8 mouse cellular contexts compared by ENCODE assay signal in genomic region chr6:115853985-115854384, GRCm38 (mm10). TPM values are rescaled to one million over a fixed set of nuclear protein-coding genes. Genes with fewer than 3 reads are reported as not detected.
DNase-seq lines count a peak whose midpoint lies in the region; ATAC-seq and TF ChIP-seq lines count a peak whose summit lies in the region.

No protein-coding gene starts in this region.

- H3K36me3 ChIP-seq in heart, adult 2 months (ENCODE audit: control insufficient read depth, insufficient read depth, low read length) = no peaks in the 10 kb centered on the region
- peaks cover 10% of the 10 kb centered on the region for H3K36me3 ChIP-seq in ES-Bruce4 (ENCODE audit: control insufficient read depth, insufficient read depth, low read length, poor library complexity, severe bottlenecking)
- H3K36me3 ChIP-seq in forebrain, postnatal 0 days (ENCODE audit: insufficient read depth) = peaks cover 6% of the 10 kb centered on the region; the same call in 1 of the 2 replicates
- H3K36me3 ChIP-seq in midbrain, embryonic 10.5 days = peaks cover 17% of the 10 kb centered on the region

- no peak for TF ChIP-seq EP300 in heart, adult 2 months (IDR thresholded peaks at IDR 0.05; ENCODE audit: insufficient read depth, low read depth, low read length)
- TF ChIP-seq EP300 in ES-Bruce4 (IDR thresholded peaks at IDR 0.05; ENCODE audit: insufficient read depth, low read depth, low read length) = no peak

- H3K27ac ChIP-seq in heart, adult 2 months = peak overlapping the region; percentile 75
- H3K27ac ChIP-seq in ES-Bruce4 (ENCODE audit: insufficient read depth, low read length) = peak overlapping the region; percentile 23
- peak overlapping the region; percentile 89 for H3K27ac ChIP-seq in forebrain, postnatal 0 days (ENCODE audit: low read depth, low read length)
- peak overlapping the region; percentile 88 for H3K27ac ChIP-seq in midbrain, embryonic 10.5 days (replicated peaks)

- intact Hi-C loops in heart, adult 2 months (cut with DNase I) = no loop called here

- H3K79me2 ChIP-seq in heart, adult 2 months (replicated peaks; ENCODE audit: control insufficient read depth, insufficient read depth, low read length) = no peaks in the 10 kb centered on the region

- peak overlapping the region; percentile 53 for H3K4me2 ChIP-seq in forebrain, postnatal 0 days (ENCODE audit: low read depth)

- H3K9me3 ChIP-seq in ES-Bruce4 (replicated peaks; ENCODE audit: control insufficient read depth, insufficient read depth, low read length, poor library complexity, severe bottlenecking) = no peaks in the 10 kb centered on the region
- no peaks in the 10 kb centered on the region for H3K9me3 ChIP-seq in forebrain, postnatal 0 days (ENCODE audit: low read length)
- no peaks in the 10 kb centered on the region for H3K9me3 ChIP-seq in midbrain, embryonic 10.5 days (replicated peaks)

- WGBS in heart, adult 2 months = 53% methylated on average over 7 of the region's 7 CpGs
- WGBS in forebrain, postnatal 0 days = 34% methylated on average over 7 of the region's 7 CpGs
- 45% methylated on average over 7 of the region's 7 CpGs for WGBS in midbrain, embryonic 10.5 days

- peaks cover 5% of the 10 kb centered on the region for H3K4me1 ChIP-seq in heart, adult 2 months (ENCODE audit: control insufficient read depth, insufficient read depth, low read length)
- no peaks in the 10 kb centered on the region for H3K4me1 ChIP-seq in ES-Bruce4 (ENCODE audit: control insufficient read depth, insufficient read depth, low read length)
- H3K4me1 ChIP-seq in forebrain, postnatal 0 days (ENCODE audit: insufficient read depth) = peaks cover 10% of the 10 kb centered on the region; the same call in 1 of the 2 replicates
- peaks cover 23% of the 10 kb centered on the region for H3K4me1 ChIP-seq in midbrain, embryonic 10.5 days

- no peaks in the 10 kb centered on the region for H3K27me3 ChIP-seq in heart, adult 2 months (ENCODE audit: control insufficient read depth, insufficient read depth, low read length)
- no peaks in the 10 kb centered on the region for H3K27me3 ChIP-seq in ES-Bruce4 (ENCODE audit: control insufficient read depth, insufficient read depth, low read length, poor library complexity, severe bottlenecking)
- H3K27me3 ChIP-seq in forebrain, postnatal 0 days (ENCODE audit: insufficient read depth, low read length) = no peaks in the 10 kb centered on the region
- no peaks in the 10 kb centered on the region for H3K27me3 ChIP-seq in midbrain, embryonic 10.5 days (ENCODE audit: low read depth, poor library complexity, severe bottlenecking)

- no peak overlapping the region for H3K9ac ChIP-seq in heart, adult 2 months (ENCODE audit: low read depth, low read length)
- peak overlapping the region; percentile 10; the same call in 1 of the 2 replicates for H3K9ac ChIP-seq in ES-Bruce4 (ENCODE audit: low read depth, poor library complexity, severe bottlenecking)
- H3K9ac ChIP-seq in forebrain, postnatal 0 days = peak overlapping the region; percentile 57

- ATAC-seq in forebrain, postnatal 0 days = no peak

- TF ChIP-seq CTCF in heart, adult 2 months (IDR thresholded peaks at IDR 0.05) = no peak
- no peak for TF ChIP-seq CTCF in ES-Bruce4 (IDR thresholded peaks at IDR 0.05; ENCODE audit: low read depth, low read length)
- no peak for TF ChIP-seq CTCF in forebrain, postnatal 0 days (IDR thresholded peaks at IDR 0.05; ENCODE audit: low read depth)

- no peak for TF ChIP-seq POLR2A in heart, adult 2 months (IDR thresholded peaks at IDR 0.05; ENCODE audit: insufficient read depth, low read depth, low read length)
- no peak for TF ChIP-seq POLR2A in ES-Bruce4 (IDR thresholded peaks at IDR 0.05; ENCODE audit: insufficient read depth, low read length)

- no peak for DNase-seq in heart, adult 2 months
- no peak for DNase-seq in heart, postnatal 4 days
- DNase-seq in forebrain, postnatal 0 days = no peak
- DNase-seq in midbrain, embryonic 10.5 days (ENCODE audit: low spot score) = no peak
- DNase-seq in adrenal gland, adult 18-20 months (ENCODE audit: low spot score in 2 of 2) = no peak
- no peak for DNase-seq in Muller cell, postnatal 12 days (ENCODE audit: inconsistent ontology term)
- DNase-seq in frontal cortex, postnatal 10 days (ENCODE audit: low spot score in 2 of 2) = no peak

- peak overlapping the region; percentile 75 for H3K4me3 ChIP-seq in heart, adult 2 months
- H3K4me3 ChIP-seq in ES-Bruce4 (ENCODE audit: low read depth, low read length) = peak overlapping the region; percentile 22
- peak overlapping the region; percentile 62 for H3K4me3 ChIP-seq in forebrain, postnatal 0 days (ENCODE audit: low read depth, low read length)
- H3K4me3 ChIP-seq in midbrain, embryonic 10.5 days = peak overlapping the region; percentile 66

RNA-seq across cellular contexts. Expression of gene Ift122, which starts 0.7 kb away (rescaled TPM):
- 1 to 10 TPM; 6.6 to 7.3 TPM for total RNA-seq in heart, adult 2 months (2021)
- 12.8 and 15.2 TPM in 2 replicates for polyA plus RNA-seq in heart, adult 2 months (2012; rRNA removed)
- 10 to 100 TPM; 16.3 to 17.6 TPM for total RNA-seq in heart, postnatal 4 days (2021)
- polyA plus RNA-seq in ES-Bruce4 (2011; ENCODE audit: insufficient read depth, insufficient read length, low read depth, missing spikeins) = 13.5 and 17.1 TPM in 2 replicates
- 27.1 and 32.6 TPM in 2 replicates for total RNA-seq in forebrain, postnatal 0 days (2014; rRNA removed)
- 17.6 and 25.6 TPM in 2 replicates for polyA plus RNA-seq in forebrain, postnatal 0 days (2015; fragmentation: Nextera tagmentation; extraction: Ambion mirVana)
- polyA plus RNA-seq in midbrain, embryonic 10.5 days (2016; fragmentation: Nextera tagmentation; extraction: Ambion mirVana) = 26.8 and 29.6 TPM in 2 replicates
- 10 to 100 TPM; 14.7 to 15.1 TPM for total RNA-seq in adrenal gland, adult 18-20 months (2021)

RNA-seq across cellular contexts. Expression of gene Mbd4, which starts 0.8 kb away (rescaled TPM):
- total RNA-seq in heart, adult 2 months (2021) = 1 to 10 TPM in 1 of 2 experiments, under 1 TPM in 1; 0.93 to 1.5 TPM
- polyA plus RNA-seq in heart, adult 2 months (2012; rRNA removed) = 1.2 and 1.5 TPM in 2 replicates
- 1 to 10 TPM; 3.4 to 3.8 TPM for total RNA-seq in heart, postnatal 4 days (2021)
- 24.7 and 28.0 TPM in 2 replicates for polyA plus RNA-seq in ES-Bruce4 (2011; ENCODE audit: insufficient read depth, insufficient read length, low read depth, missing spikeins)
- total RNA-seq in forebrain, postnatal 0 days (2014; rRNA removed) = 6.6 and 6.7 TPM in 2 replicates
- polyA plus RNA-seq in forebrain, postnatal 0 days (2015; fragmentation: Nextera tagmentation; extraction: Ambion mirVana) = 4.3 and 6.8 TPM in 2 replicates
- polyA plus RNA-seq in midbrain, embryonic 10.5 days (2016; fragmentation: Nextera tagmentation; extraction: Ambion mirVana) = 29.6 and 32.3 TPM in 2 replicates
- total RNA-seq in adrenal gland, adult 18-20 months (2021) = 1 to 10 TPM; 1.6 to 2.0 TPM

RNA-seq across cellular contexts. Expression of gene Efcab12, which starts 15.8 kb away (rescaled TPM):
- total RNA-seq in heart, adult 2 months (2021) = under 1 TPM; 0.16 to 0.26 TPM
- polyA plus RNA-seq in heart, adult 2 months (2012; rRNA removed) = 0.06 and 0.14 TPM in 2 replicates
- under 1 TPM; 0.88 to 0.90 TPM for total RNA-seq in heart, postnatal 4 days (2021)
- 0.88 and 1.1 TPM in 2 replicates for polyA plus RNA-seq in ES-Bruce4 (2011; ENCODE audit: insufficient read depth, insufficient read length, low read depth, missing spikeins)
- total RNA-seq in forebrain, postnatal 0 days (2014; rRNA removed) = 2.4 and 4.4 TPM in 2 replicates
- 1.4 and 1.7 TPM in 2 replicates for polyA plus RNA-seq in forebrain, postnatal 0 days (2015; fragmentation: Nextera tagmentation; extraction: Ambion mirVana)
- polyA plus RNA-seq in midbrain, embryonic 10.5 days (2016; fragmentation: Nextera tagmentation; extraction: Ambion mirVana) = 1.7 and 2.2 TPM in 2 replicates
- under 1 TPM; 0.58 to 0.80 TPM for total RNA-seq in adrenal gland, adult 18-20 months (2021)

RNA-seq across cellular contexts. Expression of gene Rpl32, which starts 45.4 kb away (rescaled TPM):
- total RNA-seq in heart, adult 2 months (2021) = 100 to 1,000 TPM; 579 to 679 TPM
- 328 and 413 TPM in 2 replicates for polyA plus RNA-seq in heart, adult 2 months (2012; rRNA removed)
- 1,000 to 10,000 TPM; 1,006 to 1,007 TPM for total RNA-seq in heart, postnatal 4 days (2021)
- 3,790 and 3,890 TPM in 2 replicates for polyA plus RNA-seq in ES-Bruce4 (2011; ENCODE audit: insufficient read depth, insufficient read length, low read depth, missing spikeins)
- total RNA-seq in forebrain, postnatal 0 days (2014; rRNA removed) = 1,524 and 2,855 TPM in 2 replicates
- polyA plus RNA-seq in forebrain, postnatal 0 days (2015; fragmentation: Nextera tagmentation; extraction: Ambion mirVana) = 1,212 and 1,517 TPM in 2 replicates
- polyA plus RNA-seq in midbrain, embryonic 10.5 days (2016; fragmentation: Nextera tagmentation; extraction: Ambion mirVana) = 1,558 and 1,869 TPM in 2 replicates
- 1,000 to 10,000 TPM; 1,000 to 1,116 TPM for total RNA-seq in adrenal gland, adult 18-20 months (2021)

Comparison
In these comparisons a context has a peak if more than half of its experiments do, and no peak if none do; other contexts are left out.
1. H3K27ac ChIP-seq: peak in every context shown above with its lines; median percentile 89 in forebrain, postnatal 0 days; 88 in midbrain, embryonic 10.5 days; 75 in heart, adult 2 months; 23 in ES-Bruce4.
2. H3K4me3 ChIP-seq: peak in every context shown above with its lines; median percentile 75 in heart, adult 2 months; 66 in midbrain, embryonic 10.5 days; 62 in forebrain, postnatal 0 days; 22 in ES-Bruce4.